Mouse (Mus musculus) ZHBTc4 (cell line): ENCODE measurements around the gene Xpo5.

Source experiments
- DNase-seq: peaks from one replicate; pipeline ENCODE4 v3.0.0-alpha.2; 2011; ENCODE audit warnings: low read depth, low spot score

Gene Xpo5

GRCm38 (mm10) chr17:46258279-46259053 is 55.9 kb downstream of the Xpo5 start:
- peak; percentile 46 for DNase-seq

DNA sequence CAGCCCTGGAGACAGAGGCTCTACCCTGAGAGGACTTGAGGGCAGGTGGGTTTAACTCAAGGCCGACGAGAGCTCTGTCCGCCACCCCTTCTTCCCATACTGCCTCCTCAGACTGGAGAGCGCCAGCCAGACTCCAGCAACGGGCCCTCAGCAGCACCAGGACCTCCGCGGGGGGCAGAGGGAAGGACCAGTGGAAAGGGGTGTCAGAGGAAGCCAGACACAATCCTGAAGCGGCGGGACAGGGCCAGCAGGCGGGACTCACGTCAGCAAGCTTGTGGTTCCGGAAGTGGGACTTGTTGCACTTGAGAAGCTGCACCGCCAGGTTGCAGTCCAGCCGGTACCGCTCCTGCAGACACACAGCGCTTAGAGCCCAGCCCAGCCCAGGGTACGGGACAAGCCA is 57.1 kb downstream of the Xpo5 start:
- DNase-seq, result peak; percentile 36

DNA sequence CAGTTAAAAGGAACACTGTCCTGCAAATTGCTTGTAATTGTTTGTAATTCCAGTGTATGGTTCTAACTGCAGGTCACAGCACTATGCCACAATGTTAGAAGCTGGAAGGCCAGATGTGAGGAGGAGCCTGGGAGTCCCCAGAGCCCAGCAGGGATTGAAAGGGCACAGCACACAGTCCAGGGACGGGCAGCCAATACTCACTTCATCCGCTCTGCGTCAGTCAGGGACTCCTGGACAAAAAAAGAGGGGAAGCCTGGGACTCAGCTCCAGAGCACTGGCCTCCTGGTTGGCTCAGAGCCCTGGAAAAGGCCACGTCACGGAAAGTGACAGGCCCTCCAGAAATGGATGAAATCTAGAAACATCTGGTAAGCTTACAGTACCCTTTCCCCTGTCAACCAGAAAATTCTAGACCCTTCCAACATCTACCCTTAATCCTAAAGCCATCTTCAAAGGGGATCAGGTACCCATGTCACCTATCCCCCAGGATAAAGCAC is 59.7 kb downstream of the Xpo5 start:
- DNase-seq, result no peak

DNA sequence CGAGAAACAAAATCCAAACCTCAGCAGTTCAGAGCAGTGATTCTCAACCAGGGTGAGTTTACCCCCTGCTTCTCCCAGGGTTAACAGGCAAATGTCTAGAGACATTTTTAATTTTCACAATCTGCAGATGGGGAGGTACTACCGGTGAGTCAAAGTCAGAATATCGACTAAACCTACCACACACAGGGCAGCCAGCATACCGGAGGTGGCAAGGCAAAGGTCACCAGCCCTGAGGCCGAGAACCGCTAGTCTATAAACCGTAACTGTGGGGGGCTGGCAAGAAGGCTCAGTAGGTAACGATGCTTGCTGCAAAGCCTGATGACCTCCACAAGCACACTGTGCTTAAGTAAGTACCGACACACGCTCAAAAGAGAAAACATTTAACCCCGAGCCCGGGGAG is 62.9 kb downstream of the Xpo5 start:
- no peak for DNase-seq

DNA sequence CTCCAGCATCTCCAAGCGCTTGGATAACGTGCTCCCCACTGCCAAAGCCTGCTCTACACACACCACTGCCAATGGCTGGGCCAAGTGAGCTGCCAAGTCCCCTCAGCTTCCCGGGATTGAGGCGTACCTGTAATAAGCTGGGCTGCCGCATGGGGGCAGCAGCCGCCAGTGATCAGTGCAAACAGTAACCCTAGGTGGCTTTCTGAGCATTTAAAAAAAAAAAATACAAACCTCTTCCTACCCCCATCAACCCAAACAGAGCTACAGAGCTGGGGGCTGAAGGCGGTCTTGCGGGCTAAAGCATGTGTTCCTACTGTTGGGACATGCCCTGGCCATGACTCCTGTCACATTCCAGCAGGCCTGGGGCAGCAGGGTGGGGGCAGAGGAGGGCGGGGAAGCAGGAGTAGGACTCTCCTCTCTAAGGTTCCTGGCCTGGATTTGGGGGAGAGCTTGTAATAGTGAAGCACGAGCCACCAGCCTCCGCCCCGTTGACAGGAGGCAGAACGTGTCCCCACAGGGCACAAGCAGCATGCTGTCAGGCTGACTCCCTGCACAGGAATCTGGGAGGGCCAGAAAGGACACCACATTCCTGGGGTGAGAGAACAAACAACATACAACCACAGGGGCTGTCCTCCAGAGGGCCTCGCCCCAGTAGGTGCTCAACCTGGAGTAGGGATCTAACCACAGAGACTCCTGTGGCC is 63.5 kb downstream of the Xpo5 start:
- DNase-seq, result peak; percentile 89

DNA sequence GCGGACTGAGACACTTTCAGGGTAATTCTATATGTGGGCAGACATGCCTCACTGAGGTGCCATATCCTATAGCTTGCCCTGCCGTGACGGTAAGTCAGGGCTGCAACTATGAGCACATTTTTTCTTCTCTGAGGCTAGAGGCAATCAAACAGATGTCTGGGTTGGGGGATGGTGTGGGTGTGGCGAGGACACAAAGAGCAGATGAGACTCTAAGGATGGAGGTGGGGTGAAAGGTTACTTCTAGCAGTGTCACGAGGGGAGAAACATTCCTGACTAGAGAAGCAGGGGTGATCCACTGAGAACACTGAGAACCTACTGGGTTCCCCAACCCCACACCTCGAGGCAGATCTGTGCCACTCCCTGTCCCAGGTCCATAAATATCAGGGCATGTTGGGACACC is 64.4 kb downstream of the Xpo5 start:
- peak; percentile 43 for DNase-seq

DNA sequence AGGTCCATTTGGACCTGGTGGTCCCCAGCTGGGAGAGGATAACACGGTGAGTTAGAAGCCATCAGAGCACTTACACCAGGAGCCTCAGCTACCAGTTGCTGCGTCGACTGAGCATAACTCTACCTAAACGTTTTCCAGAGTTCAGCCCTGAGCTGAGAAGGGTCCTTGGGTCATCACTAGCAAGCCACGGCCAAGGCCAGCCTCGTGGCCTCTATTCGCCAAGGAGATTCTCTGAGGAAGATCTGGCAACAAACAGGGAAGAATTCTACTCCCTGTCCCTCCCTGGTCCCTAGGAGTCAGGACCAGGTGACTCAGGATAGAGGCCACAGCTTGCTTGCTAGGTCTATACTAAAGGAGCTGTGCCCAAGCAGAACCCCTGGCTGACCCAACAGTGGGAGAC is 64.9 kb downstream of the Xpo5 start:
- no peak for DNase-seq

- DNase-seq, result no peak
Observed at GRCm38 (mm10) chr17:46268026-46268720, 65.6 kb downstream of the Xpo5 start.

DNA sequence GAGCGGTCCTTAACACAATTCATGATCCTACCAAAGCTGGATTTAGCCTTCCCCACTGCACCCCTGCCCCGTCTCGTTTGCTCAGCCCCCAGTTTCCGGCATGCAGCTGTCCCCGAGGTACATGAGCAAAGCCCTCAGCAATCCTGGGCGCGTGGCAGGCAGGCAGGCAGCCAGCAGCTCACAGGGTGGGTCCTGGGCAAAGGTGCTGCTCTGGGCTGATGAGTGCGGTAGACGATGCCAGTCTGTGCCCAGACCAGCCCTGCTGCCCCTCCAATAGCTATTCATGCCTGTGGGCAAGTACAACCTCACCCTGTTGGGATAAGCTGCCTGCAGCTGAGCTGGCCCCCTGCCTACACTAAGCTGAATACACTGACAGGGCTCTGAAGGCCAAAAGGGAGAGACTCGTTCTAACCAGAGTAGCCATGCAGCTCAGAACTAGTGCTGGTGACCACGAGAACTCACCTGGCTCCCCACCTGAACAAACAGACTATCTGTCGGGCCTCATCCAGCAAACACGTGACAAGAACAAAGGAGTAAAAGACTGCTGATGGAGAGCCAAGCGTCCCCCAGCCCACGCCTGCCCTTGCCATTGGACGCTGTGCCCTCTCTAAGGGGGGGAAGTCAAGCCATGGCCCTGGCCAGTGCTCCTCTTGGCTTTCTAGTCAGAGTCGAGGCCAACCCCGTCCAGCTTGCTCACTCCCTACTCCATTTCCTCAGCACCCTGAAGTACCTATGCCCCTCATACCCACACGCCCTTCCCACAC is 67.4 kb downstream of the Xpo5 start:
- DNase-seq, result no peak

- DNase-seq, result no peak
Observed at GRCm38 (mm10) chr17:46272058-46272457, 69.5 kb downstream of the Xpo5 start.

DNA sequence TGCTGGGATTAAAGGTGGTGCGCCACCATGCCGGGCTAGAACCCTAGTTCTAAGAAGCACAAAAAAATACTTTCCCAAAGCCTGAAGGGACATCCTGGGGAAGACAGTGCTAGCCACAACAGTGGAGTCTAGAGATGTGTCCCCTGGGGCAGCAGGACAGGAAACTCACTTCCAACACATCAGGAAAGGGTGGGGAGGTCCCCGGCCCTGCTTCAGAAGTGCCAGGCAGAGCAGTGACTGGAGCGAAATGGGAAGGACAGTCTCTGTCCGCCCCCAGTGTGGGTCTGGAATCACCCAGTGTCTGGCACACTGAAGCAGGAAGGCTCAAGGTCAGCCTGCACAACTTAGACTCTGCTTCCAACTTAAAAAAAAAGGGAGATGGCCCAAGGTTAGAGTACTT is 70.1 kb downstream of the Xpo5 start:
- DNase-seq, result no peak

DNA sequence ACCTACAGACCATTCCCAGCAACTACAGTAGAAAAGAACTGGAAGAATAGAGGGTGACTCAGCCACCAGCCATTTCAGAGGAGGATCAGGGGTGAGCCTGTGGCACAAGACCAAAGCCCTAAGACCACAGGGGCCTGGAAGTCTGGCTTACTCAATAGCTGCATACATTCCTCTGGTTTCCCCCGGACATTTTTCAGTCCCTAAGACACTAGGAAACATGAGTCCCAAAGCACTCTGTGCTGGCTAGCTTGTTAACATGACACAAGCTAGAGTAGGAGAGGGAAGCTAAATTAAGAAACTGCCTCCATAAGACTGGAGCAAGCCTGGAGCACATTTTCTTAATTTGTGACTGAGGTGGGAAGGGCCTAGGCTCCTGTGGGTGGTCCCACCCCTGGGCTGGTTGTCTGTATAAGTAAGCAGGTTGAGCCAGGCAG is 71.2 kb downstream of the Xpo5 start:
- peak; percentile 25 for DNase-seq

DNA sequence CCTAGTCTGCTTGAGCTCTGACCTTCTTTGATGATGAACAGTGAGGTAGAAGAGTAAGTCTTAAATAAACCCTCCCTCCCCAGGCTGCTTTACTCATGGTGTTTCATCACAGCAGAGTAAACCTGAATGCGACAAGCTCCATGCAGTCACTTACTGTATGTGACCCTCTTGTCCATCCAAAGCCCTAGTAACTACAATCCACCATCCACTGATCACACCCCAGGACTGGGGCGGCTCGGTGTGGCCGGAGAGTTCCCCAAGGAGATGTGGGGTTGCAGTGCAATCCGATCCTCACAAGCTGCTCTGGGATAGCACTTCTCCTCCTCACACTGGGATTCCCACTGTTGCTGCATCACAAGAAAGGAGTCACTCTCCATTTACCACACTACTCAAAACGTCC is 71.9 kb downstream of the Xpo5 start:
- no peak for DNase-seq

DNA sequence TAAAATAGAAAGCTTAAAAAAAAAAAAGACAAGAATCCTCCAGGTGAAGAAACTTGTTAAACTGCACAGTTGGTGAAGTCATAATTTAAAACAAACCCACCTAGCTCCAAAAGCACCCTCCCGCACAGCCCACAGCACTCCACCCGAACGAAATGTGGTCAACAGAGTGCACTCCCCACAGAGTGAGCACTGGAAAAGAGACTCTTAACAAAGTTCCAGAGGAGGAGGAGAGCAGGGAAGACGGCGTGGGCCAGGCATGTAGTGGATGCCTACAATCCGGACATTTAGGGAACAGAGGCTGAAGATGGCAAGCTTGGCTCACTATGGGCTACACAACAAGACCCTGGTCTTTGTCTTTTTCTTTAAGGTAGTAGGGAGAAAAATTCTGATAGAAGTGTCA is 72.5 kb downstream of the Xpo5 start:
- no peak for DNase-seq

GRCm38 (mm10) chr17:46275506-46275905 is 72.9 kb downstream of the Xpo5 start:
- no peak for DNase-seq

DNA sequence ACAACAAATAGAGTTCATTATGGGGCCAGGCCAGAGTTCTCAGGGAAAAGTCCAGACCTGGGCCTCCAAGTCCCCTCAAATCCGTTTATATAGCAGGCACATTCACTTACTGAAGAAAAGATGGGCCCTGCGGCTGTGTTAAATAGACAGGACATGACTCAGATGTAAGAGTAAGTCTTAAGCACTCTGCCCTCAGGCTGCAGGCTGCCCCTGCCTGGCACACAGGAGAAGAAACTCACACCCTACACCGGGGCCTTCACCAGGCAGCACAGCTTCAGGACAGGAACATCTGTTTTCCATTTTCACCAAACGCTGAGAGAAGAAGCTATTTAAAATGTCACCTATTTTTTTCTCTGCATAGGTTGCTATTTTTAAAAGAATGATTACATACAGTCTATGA is 75.0 kb downstream of the Xpo5 start:
- no peak for DNase-seq

GRCm38 (mm10) chr17:46278011-46278765 is 75.6 kb downstream of the Xpo5 start:
- no peak for DNase-seq

- DNase-seq, result peak; percentile 97
Observed at GRCm38 (mm10) chr17:46282483-46283123, 80.0 kb downstream of the Xpo5 start, which contains the start of gene Tjap1. TSS of gene Tjap1 (minus strand) at chr17:46283026.

DNA sequence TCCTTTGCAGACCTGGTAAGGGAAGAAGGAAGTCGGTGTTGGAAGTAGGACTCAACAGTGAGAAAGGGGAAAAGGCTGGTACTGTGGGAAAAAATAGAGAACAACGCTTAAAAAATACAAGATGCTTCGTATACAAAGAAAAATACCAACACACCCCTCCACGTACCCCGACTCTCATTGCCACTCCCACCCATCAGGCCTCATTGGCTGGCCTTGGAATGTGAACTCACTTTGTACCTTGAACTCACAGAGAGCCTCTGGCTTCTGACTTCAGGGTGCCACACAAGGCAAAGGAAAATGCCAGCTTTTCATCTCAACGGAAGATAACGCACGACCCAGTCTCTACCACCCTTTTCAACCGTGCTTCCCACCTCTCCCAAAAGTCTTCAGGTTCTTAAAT is 80.6 kb downstream of the Xpo5 start:
- no peak for DNase-seq

GRCm38 (mm10) chr17:46283911-46284310 is 81.3 kb downstream of the Xpo5 start:
- DNase-seq, result no peak
